Mouse (Mus musculus) 3134 (cell line): Measurements from ENCODE around the gene Kcnip2.
"Not testable (repeated sequence)": the region's sequence is repeated elsewhere in the genome, so short reads cannot be mapped to it uniquely, and the experiment has no call there.

Experiments used
- DNase-seq: peaks from one replicate; pipeline ENCODE4 v3.0.0-alpha.2; 2011; ENCODE audit warnings: low spot score; ENCODE audit not compliant: insufficient read length; ENCODE audit errors: extremely low read depth

The Kcnip2 gene

DNA sequence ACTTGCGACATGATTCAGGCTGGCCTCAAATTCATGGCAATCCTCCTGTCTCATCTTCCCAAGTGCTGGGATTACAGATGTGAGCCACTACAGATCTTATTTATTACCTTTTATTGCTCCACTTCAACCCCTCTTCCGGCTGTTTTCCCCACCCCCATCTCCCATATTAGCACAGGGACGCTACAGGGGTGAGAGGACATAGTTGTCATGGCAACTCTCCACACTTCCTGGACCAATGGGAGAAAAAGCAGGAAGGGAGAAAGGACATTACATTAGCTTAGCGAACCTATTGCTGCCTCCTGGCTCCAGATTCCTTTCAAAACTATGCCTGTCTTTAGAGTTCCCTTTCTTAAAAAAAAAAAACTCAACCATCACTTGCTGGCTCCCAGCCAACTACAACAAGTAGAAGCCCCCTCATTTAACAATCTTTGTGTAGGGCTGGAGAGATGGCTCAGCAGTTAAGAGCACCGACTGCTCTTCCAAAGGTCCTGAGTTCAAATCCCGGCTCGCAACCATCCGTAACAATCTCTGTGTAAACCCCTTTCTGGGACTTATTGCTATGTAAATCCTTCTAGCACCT, 3.1 kb downstream of the Kcnip2 start:
- DNase-seq = no peak

DNA sequence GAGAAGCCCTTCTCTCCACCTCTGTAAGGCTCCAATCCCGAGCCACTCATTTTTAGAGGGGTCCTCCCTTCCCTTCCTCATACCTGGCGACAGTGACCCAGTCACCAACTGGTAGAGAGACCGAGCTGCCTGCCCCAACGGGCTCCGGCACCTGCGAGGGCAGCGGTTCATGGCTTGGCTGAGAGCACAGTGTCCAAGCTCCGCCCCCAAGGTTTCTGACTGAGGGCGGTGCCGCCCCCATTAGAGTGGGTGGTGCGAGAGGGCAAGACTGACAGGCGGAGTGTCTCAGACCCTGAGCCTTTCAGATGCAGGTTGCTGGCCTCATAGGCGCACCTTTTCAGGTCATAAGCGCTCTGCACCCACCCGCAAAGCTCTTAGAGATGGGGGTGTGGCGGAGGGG, 3.7 kb downstream of the Kcnip2 start:
- DNase-seq = no peak

DNA sequence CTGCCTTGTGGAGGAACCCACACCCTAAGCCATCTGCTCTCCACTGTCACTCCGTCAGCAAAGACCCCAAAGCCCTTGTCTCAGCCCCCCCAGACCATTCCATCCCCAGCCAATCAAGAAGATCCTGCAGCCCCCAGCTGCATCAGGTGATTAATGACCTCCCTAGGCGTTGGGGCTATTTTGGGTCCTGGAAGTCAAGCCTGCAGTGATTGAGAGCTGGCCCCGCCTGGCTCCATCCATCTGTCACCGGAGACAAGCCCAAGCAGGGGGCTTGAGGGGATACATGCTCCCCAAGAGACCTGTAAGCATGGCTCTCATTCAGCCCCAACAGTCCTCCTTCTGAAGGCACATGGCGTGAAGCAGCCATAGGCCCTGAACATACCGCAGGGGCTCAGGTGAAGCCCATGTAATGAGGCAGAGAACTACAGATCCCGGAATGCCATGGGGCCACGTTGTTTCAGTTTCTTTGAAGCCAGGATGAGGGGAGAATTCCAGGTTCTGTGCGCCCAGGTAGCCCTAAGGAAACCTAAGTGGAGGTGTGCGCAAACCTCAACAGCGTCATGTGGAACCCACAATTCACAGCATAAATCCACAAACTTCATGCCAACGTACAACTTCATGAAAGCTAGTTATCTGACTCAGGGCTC, 4.7 kb downstream of the Kcnip2 start:
- no peak for DNase-seq

GRCm38 (mm10) chr19:45807732-45808131, 8.1 kb downstream of the Kcnip2 start:
- no peak for DNase-seq

- not testable (repeated sequence) for DNase-seq
These were observed 10.0 kb downstream of the Kcnip2 start for GRCm38 (mm10) chr19:45805817-45806216.

DNA sequence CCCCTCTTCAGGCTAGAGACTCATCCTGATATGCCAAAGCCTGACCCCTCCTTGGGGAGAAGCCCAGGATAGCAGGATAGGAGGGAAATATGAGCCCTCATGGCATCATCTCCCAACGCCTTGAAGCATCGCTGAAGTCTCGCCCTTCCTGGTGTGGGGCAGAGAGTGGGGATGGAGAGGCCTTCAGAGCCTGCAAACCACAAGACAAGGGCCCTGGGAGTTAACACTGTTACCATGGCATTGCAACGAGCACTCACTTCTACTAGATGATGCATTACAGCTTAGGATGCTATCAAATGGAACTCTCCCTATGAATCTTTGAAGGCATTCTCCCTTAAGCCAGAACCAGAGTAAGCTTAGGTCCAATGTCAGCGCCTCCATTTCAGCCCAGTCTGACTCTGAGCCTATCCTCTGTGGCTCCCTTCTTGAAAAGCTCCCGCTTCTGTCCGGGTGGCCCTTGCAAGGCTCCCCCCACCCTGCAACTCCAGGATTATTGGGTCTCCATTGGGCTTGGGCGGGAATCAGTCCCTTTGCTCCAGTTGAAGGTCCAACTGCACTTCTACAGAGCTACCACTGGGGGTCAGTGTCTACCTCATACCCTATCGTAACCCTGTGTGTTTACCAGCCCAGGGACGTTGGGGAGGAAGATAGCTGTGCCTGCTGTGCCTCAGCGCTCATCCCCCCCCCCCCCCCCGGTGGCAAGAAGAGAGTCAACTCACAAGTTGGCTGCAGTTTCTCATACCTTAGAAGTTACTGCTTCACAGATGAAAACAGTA, 11.1 kb downstream of the Kcnip2 start:
- DNase-seq = no peak

DNA sequence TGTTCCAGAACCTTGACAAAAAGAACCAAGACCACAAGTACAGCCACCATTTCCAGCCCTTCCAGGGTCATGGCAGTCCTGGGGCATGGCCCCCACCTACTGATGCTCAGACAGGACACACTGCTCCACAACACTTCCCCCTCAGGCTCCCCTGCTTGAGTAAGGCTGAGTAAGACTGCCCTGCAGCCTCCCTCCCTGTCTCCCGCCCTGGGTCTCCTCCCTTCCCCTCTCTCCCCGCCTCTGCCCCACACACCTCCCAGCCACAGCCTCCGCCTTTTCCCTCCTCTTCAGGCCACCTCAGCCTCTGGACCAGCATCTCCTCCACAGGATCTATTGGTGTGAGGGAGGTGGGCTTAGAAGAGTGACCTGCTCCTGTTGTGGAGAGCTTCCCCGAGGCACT, 12.5 kb downstream of the Kcnip2 start:
- no peak for DNase-seq

GRCm38 (mm10) chr19:45802702-45803101, 13.2 kb downstream of the Kcnip2 start:
- DNase-seq = no peak

DNA sequence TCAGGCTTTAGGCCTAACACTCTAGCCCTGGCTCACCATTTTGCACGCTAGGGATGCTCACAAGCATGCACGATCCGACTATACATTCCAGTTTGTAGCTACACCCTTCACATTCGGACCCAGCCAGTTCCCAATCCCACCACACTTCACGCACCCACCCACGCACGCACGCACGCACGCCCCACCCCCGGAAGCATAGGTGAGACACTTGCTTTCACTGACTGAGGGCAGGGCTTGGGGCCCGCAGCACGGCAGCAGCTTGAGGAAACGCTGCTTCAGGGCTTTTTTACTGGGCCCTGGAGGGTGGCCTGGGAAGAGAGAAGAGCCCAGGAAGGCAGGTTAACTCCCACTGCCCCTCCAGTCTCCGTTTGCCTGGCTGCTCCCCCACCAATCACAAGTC, 19.0 kb downstream of the Kcnip2 start:
- no peak for DNase-seq

GRCm38 (mm10) chr19:45796061-45796556, 19.8 kb downstream of the Kcnip2 start:
- DNase-seq = no peak

GRCm38 (mm10) chr19:45795406-45795944, 20.4 kb downstream of the Kcnip2 start:
- DNase-seq = no peak

DNA sequence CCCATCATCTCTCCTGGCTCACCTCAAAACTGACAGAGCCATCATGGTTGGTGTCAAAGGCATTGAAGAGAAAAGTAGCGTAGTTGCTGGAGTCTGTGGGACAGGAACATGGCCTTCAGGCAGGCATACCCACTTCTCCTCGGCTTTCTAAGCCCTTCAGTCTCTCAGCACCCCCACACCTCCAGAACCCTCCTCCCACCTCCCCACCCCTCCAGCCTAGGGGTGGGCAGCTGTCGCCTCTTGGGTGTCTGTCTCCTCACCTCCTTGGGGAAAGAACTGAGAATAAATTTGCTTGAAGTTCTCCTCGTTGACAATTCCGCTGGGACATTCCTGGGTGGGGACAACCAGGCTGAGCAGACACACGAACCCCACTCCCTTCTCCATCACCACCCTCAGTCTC, 21.1 kb downstream of the Kcnip2 start:
- DNase-seq = no peak

- DNase-seq = no peak
These were observed 23.5 kb downstream of the Kcnip2 start for GRCm38 (mm10) chr19:45792404-45792803.

DNA sequence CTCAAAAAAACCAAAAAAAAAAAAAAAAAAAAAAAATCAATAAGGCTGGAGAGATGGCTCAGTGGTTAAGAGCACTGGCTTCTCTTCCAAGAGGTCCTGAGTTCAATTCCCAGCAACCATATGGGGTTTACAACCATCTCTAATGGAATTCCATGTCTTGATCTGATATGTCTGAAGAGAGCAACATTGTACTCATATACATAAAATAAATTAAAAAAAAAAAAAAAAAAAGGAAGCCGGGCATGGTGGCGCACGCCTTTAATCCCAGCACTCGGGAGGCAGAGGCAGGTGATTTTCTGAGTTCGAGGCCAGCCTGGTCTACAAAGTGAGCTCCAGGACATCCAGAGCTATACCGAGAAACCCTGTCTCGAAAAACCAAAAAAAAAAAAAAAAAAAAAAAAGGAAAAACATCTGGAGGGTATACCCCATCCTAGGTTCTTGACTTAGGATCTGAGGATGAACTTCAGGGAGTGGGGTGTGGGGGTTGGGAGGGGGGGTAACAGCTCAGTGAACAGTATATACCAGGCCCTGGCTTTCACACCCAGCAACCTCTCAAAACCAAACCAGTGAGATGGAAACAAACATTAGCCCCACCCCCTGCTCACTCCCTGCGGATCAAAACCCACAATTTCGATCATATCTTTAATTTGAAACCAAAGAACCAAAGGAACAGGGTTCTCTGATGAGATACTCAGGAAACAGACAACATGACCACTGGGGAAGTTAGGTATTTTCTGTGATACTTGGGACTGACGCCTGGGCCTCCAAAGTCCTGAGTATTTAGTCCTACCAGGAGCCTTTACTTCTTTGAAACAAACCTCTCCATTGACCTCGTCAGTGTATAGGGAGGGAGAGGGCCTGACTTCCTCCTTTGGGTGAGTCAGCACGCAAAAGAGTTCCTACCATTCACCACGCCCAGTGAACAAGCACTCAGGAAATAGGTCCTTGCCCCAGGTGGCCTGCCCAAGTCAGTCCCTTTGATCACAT, 25.7 kb downstream of the Kcnip2 start:
- peak; percentile 48 for DNase-seq

- no peak for DNase-seq
These were observed 26.5 kb downstream of the Kcnip2 start for GRCm38 (mm10) chr19:45789365-45789764.

DNA sequence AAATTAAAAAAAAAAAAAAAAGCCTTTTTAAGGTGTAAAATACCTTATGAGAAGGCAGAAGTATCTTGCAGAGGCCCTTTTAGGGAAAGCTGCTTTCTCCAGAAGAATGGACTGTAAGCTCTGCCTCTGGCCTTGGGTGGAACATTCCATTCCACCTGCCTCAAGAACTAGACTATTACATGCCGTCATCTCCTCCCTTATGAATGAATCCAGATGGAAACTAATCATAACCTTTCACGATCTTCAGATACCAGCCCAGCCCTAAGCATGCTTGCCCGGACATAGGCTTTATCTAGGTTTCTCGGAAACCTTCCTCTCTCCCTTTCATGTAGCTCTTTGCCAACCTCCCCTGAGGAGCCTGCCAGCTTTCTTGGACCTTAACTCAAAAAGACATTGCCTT, 27.5 kb downstream of the Kcnip2 start:
- no peak for DNase-seq

DNA sequence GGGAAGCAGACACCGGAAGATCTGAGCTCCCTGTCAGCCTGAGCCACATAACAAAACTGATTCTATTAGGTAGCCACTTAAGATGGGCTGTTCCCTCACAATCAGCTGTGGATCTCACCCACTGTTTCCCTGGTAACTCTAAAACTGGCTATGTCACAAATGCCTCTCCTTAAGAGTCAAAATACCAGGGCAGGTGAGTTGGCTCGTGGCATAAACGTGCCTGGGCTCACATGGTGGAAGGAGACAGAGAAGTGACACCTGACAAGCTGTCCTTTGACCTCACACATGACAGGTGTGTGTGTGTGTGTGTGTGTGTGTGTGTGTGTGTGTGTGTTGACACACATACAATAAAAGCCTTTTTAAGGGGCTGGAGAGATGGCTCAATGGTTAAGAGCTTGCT, 28.4 kb downstream of the Kcnip2 start:
- DNase-seq = no peak

DNA sequence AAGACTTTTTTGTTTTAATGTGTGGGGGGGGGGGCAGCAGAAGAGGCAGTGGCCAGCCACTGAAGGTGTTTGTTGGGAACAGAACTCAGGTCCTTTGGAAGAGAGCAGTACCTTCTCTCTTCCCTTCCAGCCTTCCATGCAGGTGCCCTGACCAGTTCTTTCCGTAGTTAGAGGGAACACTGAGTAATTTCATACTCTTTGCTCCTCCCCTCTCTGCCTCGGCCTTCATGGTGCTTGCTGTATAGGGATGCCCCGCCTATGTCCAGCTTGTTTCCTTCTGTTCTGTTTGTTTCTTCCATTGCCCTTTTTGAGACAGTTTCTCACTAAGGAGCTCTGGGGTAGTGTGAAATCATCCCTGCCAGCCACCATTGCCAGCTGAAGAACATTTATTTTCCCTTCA, 30.4 kb downstream of the Kcnip2 start:
- DNase-seq = no peak

- no peak for DNase-seq
These were observed 31.8 kb downstream of the Kcnip2 start for GRCm38 (mm10) chr19:45783933-45784576.
